Mouse (Mus musculus) heart, postnatal 14 days (tissue): ENCODE measurements at regions not wholly inside any gene's neighbourhood (a gene's known extent, or its start where the extent isn't known, plus 50 kb on each side); places are given as distances from the start of the nearest gene placed in this dataset.

Experiments
- DNase-seq, 2 experiments: peaks; one replicate each; pipeline ENCODE4 v3.0.0; 2021 to 2022
- intact Hi-C: fragments of 180-260 bp; cut with DNase I; formaldehyde crosslinking; loops from one replicate; pipeline ENCODE4 v1.15.1; 2025

- intact Hi-C loops, result no loop called here
- DNase-seq, result no peak
Observed at GRCm38 (mm10) chr9:32899801-32900200, 263.8 kb downstream of the Ets1 start.

- DNase-seq, result peak; percentile 48 to 58
- intact Hi-C loops, result no loop called here
Observed at GRCm38 (mm10) chr9:32901287-32901686, 265.3 kb downstream of the Ets1 start.

- DNase-seq, result peak in 1 of 2 experiments; percentile 21
- intact Hi-C loops, result loop anchor here (2.0 kb wide), 1 partner anchor 26 kb away; no protein-coding TSS in a partner anchor
Observed at GRCm38 (mm10) chr9:32906233-32906872, 270.3 kb downstream of the Ets1 start.

- DNase-seq, result no peak
- intact Hi-C loops, result no loop called here
Observed at GRCm38 (mm10) chr9:32910641-32911040, 274.6 kb downstream of the Ets1 start.

GRCm38 (mm10) chr9:32915633-32916032, 279.6 kb downstream of the Ets1 start:
- intact Hi-C loops, result no loop called here
- DNase-seq, result no peak

GRCm38 (mm10) chr9:32916731-32917130, 280.7 kb downstream of the Ets1 start:
- intact Hi-C loops, result no loop called here
- DNase-seq, result no peak

- intact Hi-C loops, result no loop called here
- DNase-seq, result no peak
Observed at GRCm38 (mm10) chr9:32923925-32924324, 287.9 kb downstream of the Ets1 start.

- intact Hi-C loops, result no loop called here
- no peak for DNase-seq
Observed at GRCm38 (mm10) chr9:32924333-32924886, 288.4 kb downstream of the Ets1 start.

GRCm38 (mm10) chr9:32925036-32925435, 289.0 kb downstream of the Ets1 start:
- intact Hi-C loops, result no loop called here
- DNase-seq, result no peak

GRCm38 (mm10) chr9:32925720-32926595, 289.9 kb downstream of the Ets1 start:
- DNase-seq, result no peak
- intact Hi-C loops, result no loop called here

GRCm38 (mm10) chr9:32927656-32928055, 291.6 kb downstream of the Ets1 start:
- intact Hi-C loops, result no loop called here
- no peak for DNase-seq

GRCm38 (mm10) chr9:32928289-32929000, 292.4 kb downstream of the Ets1 start:
- intact Hi-C loops, result no loop called here
- DNase-seq, result no peak

- DNase-seq, result no peak
- intact Hi-C loops, result no loop called here
Observed at GRCm38 (mm10) chr9:32929331-32929730, 293.3 kb downstream of the Ets1 start.

- intact Hi-C loops, result loop anchor here (10.0 kb wide), 2 partner anchors 95 to 205 kb away; no protein-coding TSS in a partner anchor
- DNase-seq, result no peak
Observed at GRCm38 (mm10) chr9:32929826-32930225, 293.8 kb downstream of the Ets1 start.

- intact Hi-C loops, result loop anchor here (2.0 to 10.0 kb wide), 3 partner anchors 25 to 207 kb away; no protein-coding TSS in a partner anchor
- DNase-seq, result no peak
Observed at GRCm38 (mm10) chr9:32931266-32932005, 295.4 kb downstream of the Ets1 start.

GRCm38 (mm10) chr9:32933237-32934071, 297.4 kb downstream of the Ets1 start:
- peak; percentile 59 to 67 for DNase-seq
- intact Hi-C loops, result loop anchor here (2.0 to 10.0 kb wide), 3 partner anchors 27 to 209 kb away; no protein-coding TSS in a partner anchor

- intact Hi-C loops, result loop anchor here (10.0 kb wide), 2 partner anchors 100 to 210 kb away; no protein-coding TSS in a partner anchor
- no peak for DNase-seq
Observed at GRCm38 (mm10) chr9:32934436-32934835, 298.4 kb downstream of the Ets1 start.

- no peak for DNase-seq
- intact Hi-C loops, result loop anchor here (5.0 to 10.0 kb wide), 3 partner anchors 102 to 212 kb away; no protein-coding TSS in a partner anchor
Observed at GRCm38 (mm10) chr9:32936462-32936861, 300.4 kb downstream of the Ets1 start.

GRCm38 (mm10) chr9:32937391-32937790, 301.4 kb downstream of the Ets1 start:
- no peak for DNase-seq
- intact Hi-C loops, result loop anchor here (5.0 to 10.0 kb wide), 3 partner anchors 103 to 213 kb away; no protein-coding TSS in a partner anchor
